Mouse (Mus musculus) myocyte (in vitro differentiated cells): ENCODE results near the gene Robo1. TPM values are rescaled to one million over a fixed set of nuclear protein-coding genes. Genes with fewer than 3 reads are reported as not detected.

Experiments
- H3K27me3 ChIP-seq: one replicate; pipeline ENCODE4 v1.6.1; 2011; ENCODE audit not compliant: control insufficient read depth, insufficient read depth, insufficient read length
- H3K36me3 ChIP-seq: one replicate; pipeline ENCODE4 v1.6.1; 2011; ENCODE audit not compliant: control insufficient read depth, insufficient read depth
- H3K4me2 ChIP-seq: one replicate; pipeline ENCODE4 v1.6.1; 2011; ENCODE audit warnings: low read depth, control low read depth
- H3K4me3 ChIP-seq: one replicate; pipeline ENCODE4 v1.5.1; 2011; ENCODE audit warnings: mild to moderate bottlenecking, control low read depth, moderate library complexity
- H3K79me2 ChIP-seq: one replicate; pipeline ENCODE4 v1.6.1; 2011; ENCODE audit not compliant: control insufficient read depth, insufficient read depth
- H3ac ChIP-seq: one replicate; pipeline ENCODE4 v1.6.1; 2011; ENCODE audit not compliant: control insufficient read depth, insufficient read length
- CEBPB ChIP-seq: IDR thresholded peaks from 2 replicates; pipeline ENCODE4 v1.6.1; 2011; ENCODE audit warnings: mild to moderate bottlenecking, moderate library complexity; ENCODE audit not compliant: poor library complexity, insufficient read depth, severe bottlenecking
- E2F4 ChIP-seq: IDR thresholded peaks from one replicate; pipeline ENCODE4 v1.6.1; 2011; ENCODE audit warnings: mild to moderate bottlenecking, control low read depth, moderate library complexity; ENCODE audit not compliant: insufficient read depth
- MAX ChIP-seq: IDR thresholded peaks from one replicate; pipeline ENCODE4 v1.6.1; 2011; ENCODE audit warnings: low read depth, mild to moderate bottlenecking, control low read depth
- MYOD1 ChIP-seq, 3 experiments: IDR thresholded peaks; one replicate each; pipeline ENCODE4 v1.6.1; 2011; ENCODE audit warnings: control low read depth in 2 of 3, low read depth in 2 of 3, mild to moderate bottlenecking in 2 of 3, moderate library complexity in 1 of 3; ENCODE audit not compliant: insufficient read length in 2 of 3, control insufficient read depth in 1 of 3
- MYOG ChIP-seq, 3 experiments: IDR thresholded peaks; one replicate each; pipeline ENCODE4 v1.6.1; 2011; ENCODE audit warnings: control low read depth in 2 of 3, low read depth in 2 of 3, mild to moderate bottlenecking in 2 of 3; ENCODE audit not compliant: insufficient read length in 2 of 3, control insufficient read depth in 1 of 3, insufficient read depth in 1 of 3
- POLR2A ChIP-seq: IDR thresholded peaks from one replicate; pipeline ENCODE4 v1.6.1; 2011; ENCODE audit warnings: low read depth, mild to moderate bottlenecking, control low read depth, moderate library complexity; ENCODE audit not compliant: insufficient read length
- POLR2AphosphoS2 ChIP-seq: IDR thresholded peaks from one replicate; pipeline ENCODE4 v1.6.1; 2011; ENCODE audit warnings: low read depth, control low read depth; ENCODE audit not compliant: insufficient read length
- REST ChIP-seq: IDR thresholded peaks from one replicate; pipeline ENCODE4 v1.6.1; 2011; ENCODE audit warnings: mild to moderate bottlenecking, control low read depth, moderate library complexity; ENCODE audit not compliant: insufficient read depth, insufficient read length
- SRF ChIP-seq: IDR thresholded peaks from one replicate; pipeline ENCODE4 v1.6.1; 2011; ENCODE audit warnings: low read depth; ENCODE audit not compliant: control insufficient read depth, insufficient read length
- TCF12 ChIP-seq: IDR thresholded peaks from one replicate; pipeline ENCODE4 v1.6.1; 2011; ENCODE audit warnings: mild to moderate bottlenecking, control low read depth; ENCODE audit not compliant: poor library complexity, insufficient read depth, severe bottlenecking
- TCF3 ChIP-seq: IDR thresholded peaks from one replicate; pipeline ENCODE4 v1.6.1; 2011; ENCODE audit warnings: low read depth, control low read depth; ENCODE audit not compliant: insufficient read length
- USF1 ChIP-seq: IDR thresholded peaks from one replicate; pipeline ENCODE4 v1.6.1; 2011; ENCODE audit warnings: low read depth, mild to moderate bottlenecking, control low read depth, moderate library complexity
- polyA plus RNA-seq: library from polyadenylated mRNA; unstranded; fragments of >200 nt; fragmentation: generic; extraction: Trizol; gene quantifications from one replicate; pipeline ENCODE4 v1.2.1, GENCODE M21; 2012; ENCODE audit warnings: missing spikeins

The Robo1 gene
- polyA plus RNA-seq, 1 experiment = 3.5 TPM

DNA sequence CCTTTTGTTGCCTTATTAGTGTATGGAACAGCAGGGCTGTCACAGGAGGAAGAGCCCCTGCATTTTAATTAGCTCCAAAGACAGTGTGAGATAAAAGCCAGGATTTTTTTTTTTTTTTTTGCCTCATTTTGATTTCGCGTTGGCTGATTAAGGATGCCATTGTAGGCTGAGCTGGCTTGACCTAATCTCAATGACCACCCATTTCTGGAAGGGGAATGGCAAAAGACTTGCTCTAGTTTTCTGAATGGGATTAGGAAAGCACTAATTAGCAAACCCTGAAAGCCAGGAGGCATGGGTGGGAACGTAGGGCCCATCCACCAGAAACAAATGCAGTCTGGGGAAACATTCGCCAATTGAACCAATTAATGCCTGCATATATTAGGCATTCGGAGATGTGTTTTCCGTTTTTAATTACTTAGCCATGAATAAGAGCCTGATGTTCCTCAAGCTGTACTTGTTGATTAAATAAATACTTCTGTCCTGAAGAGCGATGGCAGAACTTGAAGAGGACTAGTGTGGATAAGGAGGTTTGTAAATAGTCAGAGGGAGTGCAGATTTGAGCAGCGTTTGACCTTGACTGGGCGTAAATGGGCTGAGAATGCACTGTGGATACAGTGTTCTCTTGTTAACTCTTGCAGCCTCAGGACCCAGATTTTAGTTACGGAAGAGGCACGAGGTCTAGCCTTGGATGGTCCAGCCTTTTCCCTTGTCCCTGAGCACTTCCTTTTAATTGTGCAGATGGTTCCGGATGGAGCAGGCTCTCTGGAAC, 391.3 kb downstream of the Robo1 start:
- Histone ChIP-seq H3K4me3 (no peak overlapping the region), H3K4me2 (no peak overlapping the region)
- TF ChIP-seq E2F4 = no peak
- TF ChIP-seq MAX = no peak
- no peak for TF ChIP-seq MYOD1 (IDR thresholded peaks at IDR 0.05; ENCODE audit: control insufficient read depth in 1 of 3, insufficient read length in 2 of 3, low read depth in 2 of 3)
- TF ChIP-seq SRF = no peak
- no peak for TF ChIP-seq REST
- no peak for TF ChIP-seq CEBPB
- TF ChIP-seq POLR2AphosphoS2 = no peak
- TF ChIP-seq USF1 = no peak
- no peak for TF ChIP-seq TCF12
- TF ChIP-seq POLR2A = no peak
- no peak for TF ChIP-seq MYOG (IDR thresholded peaks at IDR 0.05; ENCODE audit: control insufficient read depth in 1 of 3, insufficient read depth in 1 of 3, insufficient read length in 2 of 3, low read depth in 2 of 3)
- no peak for TF ChIP-seq TCF3

DNA sequence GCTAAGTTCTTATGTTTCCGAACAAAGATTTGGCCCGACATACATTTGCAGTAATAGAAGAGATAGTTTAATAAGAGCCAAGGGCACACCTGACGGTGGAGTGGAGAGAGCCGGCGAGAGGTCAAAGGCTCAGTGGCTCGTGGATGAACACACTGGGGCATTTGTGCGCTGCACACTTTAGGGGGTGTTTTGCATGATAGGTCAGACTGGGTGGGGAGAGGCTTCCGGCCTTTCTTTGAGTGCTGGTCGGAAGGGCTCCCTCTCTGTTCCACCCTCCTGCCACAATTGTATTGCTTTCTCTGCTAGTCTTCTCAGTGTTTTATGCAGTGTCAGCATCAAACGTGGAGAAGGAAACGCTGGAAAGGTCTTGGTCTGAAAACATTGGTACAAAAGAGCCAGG, 392.2 kb downstream of the Robo1 start:
- Histone ChIP-seq H3K36me3 (no peaks in the 10 kb centered on the region), H3K4me2 (no peak overlapping the region), H3K79me2 (no peaks in the 10 kb centered on the region), H3K4me3 (no peak overlapping the region), H3K27me3 (no peaks in the 10 kb centered on the region), H3ac (no peak overlapping the region)
- TF ChIP-seq USF1 = no peak
- no peak for TF ChIP-seq MYOG (IDR thresholded peaks at IDR 0.05; ENCODE audit: control insufficient read depth in 1 of 3, insufficient read depth in 1 of 3, insufficient read length in 2 of 3, low read depth in 2 of 3)
- no peak for TF ChIP-seq SRF
- TF ChIP-seq POLR2AphosphoS2 = no peak
- no peak for TF ChIP-seq CEBPB
- no peak for TF ChIP-seq REST
- no peak for TF ChIP-seq TCF12
- TF ChIP-seq TCF3 = no peak
- no peak for TF ChIP-seq MAX
- TF ChIP-seq E2F4 = no peak
- no peak for TF ChIP-seq POLR2A
- no peak for TF ChIP-seq MYOD1 (IDR thresholded peaks at IDR 0.05; ENCODE audit: control insufficient read depth in 1 of 3, insufficient read length in 2 of 3, low read depth in 2 of 3)

More for the DNA sequence above, 391.3 kb downstream of the Robo1 start:
- Histone ChIP-seq H3K27me3 (no peaks in the 10 kb centered on the region), H3K79me2 (no peaks in the 10 kb centered on the region), H3ac (no peak overlapping the region), H3K36me3 (no peaks in the 10 kb centered on the region)

DNA sequence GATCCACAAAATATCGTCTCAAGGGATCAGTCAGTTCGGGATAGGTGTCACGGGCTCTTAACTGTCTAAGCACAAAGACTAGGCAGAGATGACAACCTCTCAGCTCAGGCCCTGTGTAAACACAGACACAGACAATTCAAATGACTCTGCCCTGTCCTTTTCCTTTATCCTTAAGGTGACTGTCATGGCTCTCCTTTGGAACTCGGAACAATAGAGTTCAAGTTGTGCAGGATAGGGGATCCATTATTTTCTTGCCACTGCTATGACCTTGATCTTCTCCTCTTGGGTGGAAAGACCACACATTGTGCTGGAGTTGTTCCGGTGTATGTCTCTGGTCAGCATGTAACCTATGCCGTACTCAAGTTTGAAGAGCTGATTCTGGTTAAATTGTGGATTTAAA, 395.4 kb downstream of the Robo1 start:
- TF ChIP-seq MAX = no peak
- no peak for TF ChIP-seq TCF12
- TF ChIP-seq SRF = no peak
- TF ChIP-seq MYOG (IDR thresholded peaks at IDR 0.05; ENCODE audit: control insufficient read depth in 1 of 3, insufficient read depth in 1 of 3, insufficient read length in 2 of 3, low read depth in 2 of 3) = no peak
- TF ChIP-seq REST = no peak
- TF ChIP-seq POLR2A = no peak
- TF ChIP-seq MYOD1 (IDR thresholded peaks at IDR 0.05; ENCODE audit: control insufficient read depth in 1 of 3, insufficient read length in 2 of 3, low read depth in 2 of 3) = no peak
- TF ChIP-seq TCF3 = no peak
- TF ChIP-seq CEBPB = no peak
- no peak for TF ChIP-seq POLR2AphosphoS2
- no peak for TF ChIP-seq E2F4
- no peaks in the 10 kb centered on the region for H3K36me3 ChIP-seq

DNA sequence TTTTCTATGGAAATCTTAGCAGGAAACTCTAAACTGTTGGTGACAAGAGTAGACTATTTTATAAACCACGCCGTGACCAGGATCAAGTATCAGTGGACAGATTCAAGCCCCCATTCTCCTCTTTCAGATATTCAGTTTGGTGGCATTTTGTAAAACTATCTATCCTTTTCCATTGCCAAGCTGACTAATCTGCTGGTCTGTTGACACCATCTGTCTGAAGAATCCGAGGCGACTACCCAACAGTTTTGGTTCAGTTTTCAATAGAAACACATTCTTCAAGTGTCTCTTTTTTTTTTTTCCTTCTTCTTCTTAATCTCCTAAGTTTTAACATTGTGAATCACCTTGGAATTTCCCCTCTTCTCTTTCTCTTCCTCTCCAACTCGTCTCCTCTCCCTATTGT, 397.7 kb downstream of the Robo1 start:
- Histone ChIP-seq H3ac (no peak overlapping the region), H3K4me2 (peak overlapping the region; percentile 48), H3K36me3 (no peaks in the 10 kb centered on the region), H3K79me2 (no peaks in the 10 kb centered on the region), H3K4me3 (no peak overlapping the region), H3K27me3 (no peaks in the 10 kb centered on the region)
- TF ChIP-seq MYOD1 (IDR thresholded peaks at IDR 0.05; ENCODE audit: control insufficient read depth in 1 of 3, insufficient read length in 2 of 3, low read depth in 2 of 3) (no peak), MYOG (IDR thresholded peaks at IDR 0.05; ENCODE audit: control insufficient read depth in 1 of 3, insufficient read depth in 1 of 3, insufficient read length in 2 of 3, low read depth in 2 of 3) (no peak), POLR2AphosphoS2 (no peak), CEBPB (no peak), REST (no peak), TCF12 (no peak), SRF (no peak), POLR2A (no peak), TCF3 (no peak), MAX (no peak), E2F4 (no peak)

More for the DNA sequence above, 395.4 kb downstream of the Robo1 start:
- Histone ChIP-seq H3ac (no peak overlapping the region), H3K27me3 (no peaks in the 10 kb centered on the region), H3K79me2 (no peaks in the 10 kb centered on the region), H3K4me3 (no peak overlapping the region), H3K4me2 (no peak overlapping the region)
